Mouse (Mus musculus): ENCODE results near the gene Tprg. TPM values are rescaled to one million over a fixed set of nuclear protein-coding genes. Genes with fewer than 3 reads are reported as not detected.

Tprg gene
- polyA plus RNA-seq (2012; rRNA removed), result 0.15 TPM in 1 of 2 replicates, not detected in the other

GRCm38 (mm10) chr16:25286517-25286916 lies at the start of gene Tprg:
Gene Tprg (plus strand): TSS chr16:25286817.
- Histone ChIP-seq H3K27ac (ENCODE audit: control insufficient read depth, insufficient read depth, low read length) (no peak within 1 kb of the TSS), H3K36me3 (ENCODE audit: control insufficient read depth, insufficient read depth, low read length) (no peaks in the 10 kb centered on the region), H3K4me1 (replicated peaks; ENCODE audit: control insufficient read depth, insufficient read depth, low read length) (no peaks in the 10 kb centered on the region), H3K27me3 (ENCODE audit: control insufficient read depth, insufficient read depth, low read length) (no peaks in the 10 kb centered on the region), H3K4me3 (ENCODE audit: control insufficient read depth, insufficient read depth, low read length) (no peak within 1 kb of the TSS)
- no peak for DNase-seq
- TF ChIP-seq POLR2A (IDR thresholded peaks at IDR 0.05; ENCODE audit: control insufficient read depth, extremely low read depth, insufficient read depth, low read length, poor library complexity) (no peak), CTCF (IDR thresholded peaks at IDR 0.05; ENCODE audit: borderline replicate concordance, control insufficient read depth, extremely low read depth, insufficient read depth, low read length, poor library complexity) (no peak)
- WGBS, result 93% methylated on average over 5 of the region's 5 CpGs

GRCm38 (mm10) chr16:25238274-25239050 lies 48.2 kb upstream of the Tprg start:
- DNase-seq, result no peak
- Histone ChIP-seq H3K27ac (ENCODE audit: control insufficient read depth, insufficient read depth, low read length) (no peak overlapping the region), H3K36me3 (ENCODE audit: control insufficient read depth, insufficient read depth, low read length) (no peaks in the 10 kb centered on the region), H3K4me1 (replicated peaks; ENCODE audit: control insufficient read depth, insufficient read depth, low read length) (no peaks in the 10 kb centered on the region), H3K4me3 (ENCODE audit: control insufficient read depth, insufficient read depth, low read length) (no peak overlapping the region), H3K27me3 (ENCODE audit: control insufficient read depth, insufficient read depth, low read length) (no peaks in the 10 kb centered on the region)
- TF ChIP-seq CTCF (IDR thresholded peaks at IDR 0.05; ENCODE audit: borderline replicate concordance, control insufficient read depth, extremely low read depth, insufficient read depth, low read length, poor library complexity) (no peak), POLR2A (IDR thresholded peaks at IDR 0.05; ENCODE audit: control insufficient read depth, extremely low read depth, insufficient read depth, low read length, poor library complexity) (no peak)
- WGBS, result 89% methylated on average over 11 of the region's 11 CpGs

- DNase-seq, result no peak
- WGBS, result 5% methylated on average over 6 of the region's 6 CpGs
- H3K27ac ChIP-seq (ENCODE audit: control insufficient read depth, insufficient read depth, low read length), result no peak overlapping the region
- no peak overlapping the region for H3K4me3 ChIP-seq (ENCODE audit: control insufficient read depth, insufficient read depth, low read length)
- peaks cover 10% of the 10 kb centered on the region for H3K4me1 ChIP-seq (replicated peaks; ENCODE audit: control insufficient read depth, insufficient read depth, low read length)
- no peaks in the 10 kb centered on the region for H3K36me3 ChIP-seq (ENCODE audit: control insufficient read depth, insufficient read depth, low read length)
- no peaks in the 10 kb centered on the region for H3K27me3 ChIP-seq (ENCODE audit: control insufficient read depth, insufficient read depth, low read length)
- TF ChIP-seq CTCF (IDR thresholded peaks at IDR 0.05; ENCODE audit: borderline replicate concordance, control insufficient read depth, extremely low read depth, insufficient read depth, low read length, poor library complexity), result no peak
- TF ChIP-seq POLR2A (IDR thresholded peaks at IDR 0.05; ENCODE audit: control insufficient read depth, extremely low read depth, insufficient read depth, low read length, poor library complexity), result no peak
Measured at GRCm38 (mm10) chr16:25248889-25249288, 37.7 kb upstream of the Tprg start.

- H3K27me3 ChIP-seq (ENCODE audit: control insufficient read depth, insufficient read depth, low read length), result no peaks in the 10 kb centered on the region
- H3K36me3 ChIP-seq (ENCODE audit: control insufficient read depth, insufficient read depth, low read length), result no peaks in the 10 kb centered on the region
- H3K27ac ChIP-seq (ENCODE audit: control insufficient read depth, insufficient read depth, low read length), result no peak overlapping the region
- no peak overlapping the region for H3K4me3 ChIP-seq (ENCODE audit: control insufficient read depth, insufficient read depth, low read length)
- DNase-seq, result no peak
- H3K4me1 ChIP-seq (replicated peaks; ENCODE audit: control insufficient read depth, insufficient read depth, low read length), result peaks cover 10% of the 10 kb centered on the region
- WGBS, result 78% methylated on average over 6 of the region's 6 CpGs
- no peak for TF ChIP-seq POLR2A (IDR thresholded peaks at IDR 0.05; ENCODE audit: control insufficient read depth, extremely low read depth, insufficient read depth, low read length, poor library complexity)
- TF ChIP-seq CTCF (IDR thresholded peaks at IDR 0.05; ENCODE audit: borderline replicate concordance, control insufficient read depth, extremely low read depth, insufficient read depth, low read length, poor library complexity), result no peak
Measured at GRCm38 (mm10) chr16:25250129-25250749, 36.4 kb upstream of the Tprg start.

- no peak for DNase-seq
Measured at GRCm38 (mm10) chr16:25251080-25251479, 35.5 kb upstream of the Tprg start.

GRCm38 (mm10) chr16:25254646-25255045 lies 32.0 kb upstream of the Tprg start:
- TF ChIP-seq CTCF (IDR thresholded peaks at IDR 0.05; ENCODE audit: borderline replicate concordance, control insufficient read depth, extremely low read depth, insufficient read depth, low read length, poor library complexity) (no peak), POLR2A (IDR thresholded peaks at IDR 0.05; ENCODE audit: control insufficient read depth, extremely low read depth, insufficient read depth, low read length, poor library complexity) (no peak)
- no peaks in the 10 kb centered on the region for H3K36me3 ChIP-seq (ENCODE audit: control insufficient read depth, insufficient read depth, low read length)
- no peaks in the 10 kb centered on the region for H3K27me3 ChIP-seq (ENCODE audit: control insufficient read depth, insufficient read depth, low read length)
- H3K27ac ChIP-seq (ENCODE audit: control insufficient read depth, insufficient read depth, low read length), result no peak overlapping the region
- peaks cover 5% of the 10 kb centered on the region for H3K4me1 ChIP-seq (replicated peaks; ENCODE audit: control insufficient read depth, insufficient read depth, low read length)
- no peak for DNase-seq
- no peak overlapping the region for H3K4me3 ChIP-seq (ENCODE audit: control insufficient read depth, insufficient read depth, low read length)
- 94% methylated on average over 6 of the region's 6 CpGs for WGBS

More at GRCm38 (mm10) chr16:25251080-25251479, 35.5 kb upstream of the Tprg start:
- no peak for TF ChIP-seq POLR2A (IDR thresholded peaks at IDR 0.05; ENCODE audit: control insufficient read depth, extremely low read depth, insufficient read depth, low read length, poor library complexity)
- Histone ChIP-seq H3K4me1 (replicated peaks; ENCODE audit: control insufficient read depth, insufficient read depth, low read length) (peaks cover 10% of the 10 kb centered on the region), H3K27ac (ENCODE audit: control insufficient read depth, insufficient read depth, low read length) (no peak overlapping the region), H3K36me3 (ENCODE audit: control insufficient read depth, insufficient read depth, low read length) (no peaks in the 10 kb centered on the region), H3K4me3 (ENCODE audit: control insufficient read depth, insufficient read depth, low read length) (no peak overlapping the region), H3K27me3 (ENCODE audit: control insufficient read depth, insufficient read depth, low read length) (no peaks in the 10 kb centered on the region)
- 25% methylated on average over 9 of the region's 9 CpGs for WGBS
